Mouse (Mus musculus) kidney, postnatal 14 days (tissue): ENCODE data around the gene 4930415O20Rik.

Experiments used
- DNase-seq: peaks from one replicate; pipeline ENCODE4 v3.0.0; 2022; ENCODE audit warnings: mixed read lengths

The 4930415O20Rik gene

GRCm38 (mm10) chr15:98608058-98608783 is 37.4 kb downstream of the 4930415O20Rik start:
- DNase-seq = peak; percentile 49

DNA sequence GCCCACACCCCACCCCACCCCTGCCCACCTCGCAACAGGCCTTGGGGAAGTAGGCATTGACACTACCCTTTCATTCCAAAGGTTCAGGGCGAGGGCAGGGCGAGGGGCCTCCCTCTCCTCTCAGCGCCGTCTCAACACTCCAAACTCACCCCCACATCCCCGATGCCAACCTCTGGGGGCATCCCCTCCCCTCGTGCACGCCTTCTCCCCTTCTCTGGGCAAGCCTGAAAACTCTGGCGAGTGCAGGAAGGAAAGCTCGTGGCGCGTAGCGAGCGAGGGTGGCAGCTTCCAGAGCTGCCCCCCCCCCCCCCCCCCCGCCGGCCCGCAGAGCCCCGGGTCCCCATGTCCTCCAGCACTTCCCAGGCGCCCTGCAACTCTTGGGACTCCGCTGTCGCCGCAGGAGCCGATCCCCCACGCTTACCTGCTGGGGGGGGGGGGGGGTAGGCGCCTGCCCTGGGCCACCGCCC is 38.0 kb downstream of the 4930415O20Rik start:
- DNase-seq = peak; percentile 51

GRCm38 (mm10) chr15:98609331-98610130 is 38.7 kb downstream of the 4930415O20Rik start, which contains the start of gene Adcy6:
TSS of gene Adcy6 (minus strand) at chr15:98610076.
- DNase-seq = peak; percentile 92

- no peak for DNase-seq
These were observed 39.4 kb downstream of the 4930415O20Rik start for GRCm38 (mm10) chr15:98610131-98610633.

DNA sequence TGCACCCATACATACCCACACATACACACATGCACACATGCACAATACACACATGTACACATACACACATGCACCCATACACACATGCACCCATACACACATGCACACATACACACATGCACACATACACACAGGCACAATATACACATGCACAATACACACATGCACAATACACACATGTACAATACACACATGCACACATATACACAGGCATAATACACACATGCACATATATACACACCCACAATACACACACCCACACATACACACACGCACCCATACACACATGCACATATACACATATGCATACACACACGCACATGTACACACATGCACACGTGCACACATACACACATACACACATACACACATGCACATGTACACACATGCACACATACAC is 41.4 kb downstream of the 4930415O20Rik start:
- DNase-seq = no peak

GRCm38 (mm10) chr15:98614551-98614950 is 43.7 kb downstream of the 4930415O20Rik start:
- peak; percentile 79 for DNase-seq

GRCm38 (mm10) chr15:98614971-98615370 is 44.2 kb downstream of the 4930415O20Rik start:
- DNase-seq = peak; percentile 54

GRCm38 (mm10) chr15:98615751-98616150 is 44.9 kb downstream of the 4930415O20Rik start:
- no peak for DNase-seq

GRCm38 (mm10) chr15:98616362-98617175 is 45.8 kb downstream of the 4930415O20Rik start:
- peak; percentile 49 for DNase-seq

DNA sequence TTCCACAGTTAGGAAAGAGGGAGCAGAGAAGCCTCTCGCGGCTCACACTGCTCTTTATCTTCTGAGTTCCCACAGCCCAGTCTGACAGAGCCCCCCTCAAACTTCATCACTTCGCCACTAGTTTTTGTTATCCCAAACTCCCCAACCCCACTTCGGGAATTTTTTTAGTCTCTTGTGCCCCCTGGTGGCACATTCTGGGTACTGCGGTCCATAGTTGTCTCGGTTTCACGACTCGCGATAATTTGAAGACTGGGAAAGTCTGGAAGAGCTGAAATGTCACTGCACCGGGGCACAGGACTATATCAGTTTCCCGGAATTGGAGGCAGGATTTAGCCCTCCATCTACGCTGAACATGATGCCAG is 46.4 kb downstream of the 4930415O20Rik start:
- peak; percentile 82 for DNase-seq

DNA sequence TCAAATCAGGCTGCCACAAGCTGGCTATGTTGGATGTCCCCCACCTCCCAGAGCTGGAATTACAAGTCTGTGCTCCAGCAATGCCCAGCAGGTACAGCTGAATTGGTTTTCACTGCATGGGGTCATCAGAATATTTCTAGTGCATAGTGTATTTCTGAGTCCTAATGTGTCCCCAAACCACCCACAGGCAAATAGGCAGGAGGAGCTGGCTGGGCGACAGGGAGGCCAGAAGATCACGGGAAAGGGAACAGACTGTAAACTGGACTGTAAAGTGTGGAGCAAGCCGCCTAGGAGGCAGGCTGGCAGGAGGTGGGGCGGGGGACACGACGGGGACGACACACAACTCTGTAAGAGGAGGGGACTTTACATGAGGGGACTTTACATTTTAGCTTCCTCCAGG is 51.4 kb downstream of the 4930415O20Rik start:
- peak; percentile 59 for DNase-seq

GRCm38 (mm10) chr15:98622721-98623120 is 51.9 kb downstream of the 4930415O20Rik start:
- DNase-seq = no peak

GRCm38 (mm10) chr15:98623361-98623821 is 52.6 kb downstream of the 4930415O20Rik start:
- no peak for DNase-seq

- no peak for DNase-seq
These were observed 55.3 kb downstream of the 4930415O20Rik start for GRCm38 (mm10) chr15:98626078-98626477.

DNA sequence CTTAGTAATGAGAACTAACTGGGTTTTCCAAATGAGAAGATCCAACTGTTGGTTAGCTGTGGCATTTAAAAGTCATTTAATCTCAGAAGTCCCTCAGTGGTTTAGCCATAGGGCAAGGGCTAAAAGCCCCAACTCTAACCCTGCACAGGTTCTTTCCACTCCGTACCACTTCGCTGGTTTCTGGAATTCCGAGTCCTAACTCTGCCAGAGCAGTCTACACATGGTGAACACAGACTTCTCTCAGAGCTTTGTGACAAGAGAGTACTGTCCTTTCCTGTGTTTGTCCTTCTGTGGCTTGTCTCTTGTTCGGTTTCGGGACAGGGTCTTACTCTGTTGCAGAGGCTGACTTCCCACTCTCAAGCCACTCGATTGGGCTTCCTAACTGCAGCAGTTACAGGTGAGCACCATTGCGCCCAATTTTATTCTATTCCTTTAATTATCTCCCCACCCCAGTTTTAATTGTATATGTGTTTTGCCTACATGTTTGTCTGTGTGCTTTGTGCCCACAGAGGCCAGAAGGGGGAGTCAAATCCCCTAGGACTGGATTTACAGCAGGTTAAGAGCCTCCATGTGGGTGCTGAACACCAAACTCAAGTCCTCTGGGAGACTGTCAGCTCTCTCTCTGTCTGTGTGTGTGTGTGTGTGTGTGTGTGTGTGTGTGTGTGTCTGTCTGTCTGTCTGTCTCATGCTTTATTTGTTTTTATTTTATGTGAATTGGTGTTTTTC is 55.8 kb downstream of the 4930415O20Rik start:
- DNase-seq = no peak

- no peak for DNase-seq
These were observed 57.9 kb downstream of the 4930415O20Rik start for GRCm38 (mm10) chr15:98628589-98629254.

DNA sequence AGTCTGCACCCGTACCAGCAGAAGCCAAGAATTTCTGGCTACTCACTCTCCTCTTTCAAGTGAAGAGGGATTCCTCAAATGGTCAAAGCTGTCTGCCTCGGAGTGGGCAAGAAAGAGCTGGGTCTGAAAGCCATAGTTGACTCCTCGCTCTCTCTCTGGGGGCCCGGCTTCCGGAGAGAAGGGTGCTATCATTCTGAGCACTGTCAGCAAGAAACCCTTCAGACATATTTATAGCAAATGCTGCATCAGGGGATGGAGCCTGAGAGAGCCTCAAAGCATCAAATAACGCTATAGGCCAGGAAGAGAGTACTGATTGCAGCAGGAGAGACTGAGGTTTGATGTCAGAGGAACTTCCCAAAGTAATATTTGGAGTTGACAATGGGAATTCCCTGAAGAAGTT is 58.7 kb downstream of the 4930415O20Rik start:
- DNase-seq = no peak

DNA sequence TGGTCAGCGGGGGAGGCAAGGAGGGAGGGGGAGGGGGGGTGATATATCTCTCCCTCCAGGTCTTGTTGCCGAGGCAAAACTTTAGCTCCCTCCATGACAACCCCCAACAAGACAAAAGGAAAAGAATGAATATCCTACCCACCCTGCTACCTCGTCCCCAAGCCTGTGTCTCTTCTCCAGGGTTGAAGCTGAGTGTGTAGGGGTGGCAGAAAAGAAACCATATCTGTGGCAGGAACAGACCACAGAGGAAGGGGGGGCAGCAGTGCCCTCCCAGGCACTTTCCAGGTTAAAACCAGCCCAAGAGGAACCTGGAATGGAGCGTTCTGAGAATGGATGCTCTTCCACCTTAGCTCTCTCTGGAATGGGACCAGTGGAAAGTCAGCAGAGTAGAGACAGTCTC is 59.7 kb downstream of the 4930415O20Rik start, which contains the start of gene Cacnb3:
Gene Cacnb3 (plus strand): TSS at position 301 of the 400 bp plus-strand sequence.
- no peak for DNase-seq

GRCm38 (mm10) chr15:98631493-98631892 is 60.7 kb downstream of the 4930415O20Rik start:
- peak; percentile 74 for DNase-seq

DNA sequence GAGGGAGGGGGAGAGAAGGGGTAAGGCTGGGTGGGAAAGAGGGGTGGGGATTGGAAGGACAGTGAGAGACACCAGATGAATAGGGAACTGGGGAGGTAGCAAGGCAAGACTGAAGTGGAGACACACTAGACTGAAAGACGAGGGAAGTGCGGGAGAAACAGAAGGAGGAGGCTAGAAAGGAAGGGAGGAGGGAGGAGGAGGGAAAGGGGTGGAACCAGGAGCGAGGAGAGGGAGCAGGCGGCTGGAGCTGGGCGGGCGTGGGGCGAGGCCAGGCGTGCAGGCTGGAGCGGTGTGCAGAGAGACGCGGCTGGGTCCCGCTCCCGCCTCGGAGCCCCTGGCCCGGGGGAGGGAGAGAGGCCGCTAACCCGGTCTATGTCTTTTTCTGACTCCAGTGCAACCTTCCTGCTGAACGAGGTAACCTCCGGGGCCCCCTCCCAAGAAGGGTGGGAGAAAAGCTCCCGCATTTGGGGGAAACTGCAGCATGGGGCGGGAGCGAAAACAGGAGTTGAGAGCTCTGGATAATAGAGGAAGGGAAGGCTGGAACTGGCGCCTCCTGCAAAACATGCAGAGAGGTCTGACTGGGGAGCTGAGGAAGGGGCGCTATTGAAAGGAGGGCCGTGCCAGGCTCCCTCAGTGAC is 61.4 kb downstream of the 4930415O20Rik start:
- DNase-seq = peak; percentile 80

DNA sequence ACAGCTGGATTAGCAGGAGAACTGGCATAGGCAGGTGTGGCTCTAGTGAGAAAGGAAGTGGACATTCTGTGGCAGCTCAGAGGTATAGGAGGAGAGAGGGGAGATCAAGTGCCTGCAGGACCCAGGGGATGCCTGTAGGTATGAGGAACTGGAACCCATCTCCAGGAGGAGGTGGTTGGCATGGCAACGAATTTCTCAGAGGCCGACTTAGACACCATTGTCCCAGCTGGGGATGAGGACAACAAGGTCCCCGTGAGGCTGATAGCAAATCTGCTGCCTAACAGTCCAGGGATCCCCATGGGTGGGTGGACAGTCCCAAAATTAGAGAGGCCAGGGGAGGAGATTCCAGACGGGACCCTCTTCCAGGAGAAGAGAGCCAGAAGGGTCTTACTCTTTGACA is 62.1 kb downstream of the 4930415O20Rik start:
- DNase-seq = no peak
